Mouse (Mus musculus) right cerebral cortex, postnatal 4 days (tissue): ENCODE measurements around the gene Pkn3.

Experiments used
- DNase-seq: peaks from one replicate; pipeline ENCODE4 v3.0.0-alpha.2; 2022

Gene Pkn3

DNA sequence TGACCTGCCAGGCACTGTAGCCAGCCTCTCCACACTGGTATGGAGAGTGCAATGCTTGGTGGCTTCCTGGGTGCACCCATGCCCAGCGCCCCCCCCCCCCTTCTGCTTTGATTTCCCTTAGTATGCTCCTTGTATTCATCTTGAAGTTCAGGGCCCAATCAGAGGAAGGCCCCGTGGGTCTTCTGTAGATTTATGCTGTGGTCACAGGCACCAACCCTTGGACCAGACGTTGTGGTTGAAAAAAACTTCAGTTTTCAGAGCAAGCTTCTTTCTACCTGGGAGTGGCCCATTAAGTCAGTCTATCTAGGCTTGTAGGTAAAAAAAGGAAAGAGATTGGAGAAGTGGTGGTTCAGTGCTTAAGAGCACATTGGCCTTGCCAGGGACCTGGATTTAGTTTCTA lies 13.7 kb upstream of the Pkn3 start:
- no peak for DNase-seq

DNA sequence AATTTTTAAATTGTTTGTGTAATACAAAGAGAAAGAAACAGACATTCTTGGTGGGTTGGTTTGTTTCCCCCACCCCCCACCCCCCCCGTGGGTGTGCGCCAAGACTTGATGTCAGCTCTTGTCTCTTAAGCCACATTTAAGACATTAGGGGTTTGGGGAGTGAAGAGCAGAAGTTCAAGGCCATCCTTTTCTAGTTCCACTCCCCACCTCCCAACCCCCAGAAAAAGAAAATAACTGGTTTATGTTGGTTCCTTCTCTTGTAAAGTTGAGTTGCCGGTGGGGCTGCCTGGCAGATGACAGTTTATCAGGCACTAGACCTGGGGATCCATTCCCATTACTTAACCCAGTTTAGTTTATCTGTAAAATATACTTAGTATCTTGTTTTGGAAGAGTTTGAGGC lies 13.2 kb upstream of the Pkn3 start:
- no peak for DNase-seq

DNA sequence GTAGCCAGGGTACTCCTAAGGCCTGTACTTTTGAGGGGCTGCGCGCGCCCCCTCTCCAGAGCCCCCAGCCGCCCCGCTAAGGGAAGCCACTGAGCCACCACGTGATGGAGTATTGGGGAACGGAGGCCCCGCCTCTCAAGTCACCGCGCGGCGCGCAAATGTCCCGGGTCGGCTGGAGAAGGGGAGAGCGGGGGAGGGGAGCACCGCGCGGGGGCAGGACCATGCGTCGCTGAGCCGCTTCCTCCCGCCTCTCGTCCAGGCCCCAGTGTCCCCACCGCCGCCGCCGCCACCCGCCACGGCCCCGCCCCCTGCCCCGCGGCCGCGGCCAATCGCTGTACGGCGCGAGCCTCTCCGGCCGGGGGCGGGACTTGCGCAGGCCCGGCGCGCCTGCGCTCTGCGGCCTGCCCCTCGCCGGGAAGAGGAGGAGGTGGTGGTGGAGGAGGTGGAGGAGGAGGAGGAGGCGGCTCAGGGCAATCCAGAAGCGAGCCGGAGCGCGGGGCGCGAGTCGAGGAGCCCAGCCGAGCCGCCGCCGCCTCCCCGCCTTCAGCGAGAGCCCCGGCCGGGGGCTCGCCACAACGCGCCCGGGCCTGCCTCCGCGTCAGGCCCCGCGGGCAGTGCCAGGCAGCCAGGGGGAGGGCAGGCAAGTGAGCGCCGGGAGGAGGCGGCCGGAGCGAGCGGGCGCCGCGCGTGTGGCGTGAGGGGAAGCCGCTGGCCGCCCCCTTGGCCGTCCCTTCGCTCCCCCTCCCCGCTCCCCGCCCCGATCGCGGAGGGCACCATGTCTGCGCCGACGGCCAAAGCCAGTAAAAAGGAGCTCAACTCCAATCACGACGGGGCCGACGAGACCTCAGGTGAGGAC lies 11.2 kb upstream of the Pkn3 start:
- peak; percentile 92 for DNase-seq

DNA sequence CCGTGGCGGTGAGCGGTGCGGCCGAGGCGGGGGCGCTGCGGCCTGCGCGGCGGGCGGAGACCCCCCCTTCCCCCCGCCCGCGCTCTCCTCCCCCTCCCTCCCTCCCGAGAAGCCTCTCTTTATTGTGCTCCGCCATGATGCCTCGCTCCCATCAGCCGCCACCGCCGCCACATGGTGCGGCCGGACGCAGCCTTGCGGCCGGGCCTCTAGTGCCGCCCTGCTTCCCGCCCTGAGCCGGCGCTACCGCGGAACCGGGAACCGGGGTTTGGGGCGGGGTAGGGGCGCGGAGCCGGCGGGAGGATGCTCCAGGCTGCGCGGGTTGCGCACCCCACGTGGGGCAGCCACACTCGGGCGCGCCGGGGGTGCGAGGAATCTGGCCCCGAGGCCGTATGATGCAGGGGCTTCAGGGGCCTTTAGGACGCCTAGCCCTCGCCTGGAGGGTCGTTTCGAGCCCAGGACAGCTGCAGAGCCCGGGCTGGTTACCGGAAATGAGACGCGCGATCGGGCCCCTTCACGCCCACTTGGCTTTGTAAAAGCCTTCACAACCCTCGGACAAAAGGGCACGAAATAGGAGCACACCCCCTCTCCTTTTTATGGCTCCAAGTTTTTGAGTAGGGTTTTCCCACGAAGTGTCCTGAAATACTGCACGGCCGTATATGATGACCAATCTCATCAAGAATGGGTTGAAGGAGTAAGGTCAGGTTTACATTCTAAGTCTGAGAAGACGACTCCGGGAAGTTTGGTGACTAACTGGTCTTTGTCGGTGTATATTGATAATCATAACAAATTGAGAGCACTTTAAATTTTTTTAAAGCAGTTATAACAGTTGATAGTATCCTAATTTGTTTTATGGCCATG lies 10.2 kb upstream of the Pkn3 start:
- peak; percentile 59 for DNase-seq

DNA sequence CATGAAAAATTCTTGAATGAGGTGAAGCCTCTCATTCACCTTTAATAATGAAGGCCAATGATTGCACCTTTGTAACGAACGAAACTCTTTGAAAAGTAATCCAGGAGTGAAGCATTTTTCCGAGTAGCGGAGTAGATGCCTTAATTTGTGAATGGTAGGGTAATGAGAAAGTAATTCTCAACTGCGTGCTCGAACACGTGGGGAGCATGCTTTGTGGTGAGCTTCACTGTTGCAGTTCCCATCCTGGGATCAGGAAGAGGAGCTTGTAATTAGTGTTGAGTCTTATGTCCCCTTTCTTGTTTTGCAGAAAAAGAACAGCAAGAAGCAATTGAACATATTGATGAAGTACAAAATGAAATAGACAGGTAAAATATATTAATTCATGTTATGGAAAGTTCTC lies 9.5 kb upstream of the Pkn3 start:
- no peak for DNase-seq

DNA sequence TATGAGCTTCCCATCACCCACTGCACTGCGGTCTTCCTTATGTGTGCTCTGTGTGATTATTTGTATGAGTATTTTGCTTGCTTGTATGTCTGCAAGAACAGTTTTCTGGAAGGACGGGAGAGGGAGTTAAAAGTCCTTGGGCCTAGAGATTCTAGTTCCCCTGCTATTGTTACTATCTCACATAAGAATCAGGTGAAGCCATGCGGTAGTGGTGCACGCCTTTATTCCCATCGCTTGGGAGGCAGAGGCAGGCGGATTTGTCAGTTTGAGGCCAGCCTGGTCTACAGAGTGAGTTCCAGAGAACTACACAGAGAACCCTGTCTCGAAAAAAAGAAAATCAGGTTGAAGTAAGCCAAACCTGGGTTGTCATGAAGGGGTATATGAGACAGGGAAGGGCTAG lies 4.6 kb upstream of the Pkn3 start:
- DNase-seq, result no peak

DNA sequence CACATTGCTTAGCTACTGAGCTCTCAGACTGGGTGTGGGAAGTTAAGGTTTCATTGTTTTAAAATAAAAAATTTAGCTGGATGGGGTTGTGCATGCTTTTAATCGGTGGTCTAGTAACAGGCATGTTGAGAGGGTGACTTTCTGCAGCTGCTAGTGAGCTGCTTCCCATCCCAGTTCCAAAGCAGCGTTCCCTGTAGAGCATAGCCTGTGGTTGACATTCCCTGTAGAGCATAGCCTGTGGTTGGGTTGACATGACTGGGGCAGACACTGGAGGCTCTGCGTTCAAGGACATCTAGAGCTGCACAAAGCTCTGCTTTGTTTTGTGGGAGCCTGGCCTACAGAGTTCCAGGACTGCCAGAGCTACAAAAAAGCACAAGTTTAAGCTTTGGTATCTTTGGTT lies 4.2 kb upstream of the Pkn3 start:
- no peak for DNase-seq

DNA sequence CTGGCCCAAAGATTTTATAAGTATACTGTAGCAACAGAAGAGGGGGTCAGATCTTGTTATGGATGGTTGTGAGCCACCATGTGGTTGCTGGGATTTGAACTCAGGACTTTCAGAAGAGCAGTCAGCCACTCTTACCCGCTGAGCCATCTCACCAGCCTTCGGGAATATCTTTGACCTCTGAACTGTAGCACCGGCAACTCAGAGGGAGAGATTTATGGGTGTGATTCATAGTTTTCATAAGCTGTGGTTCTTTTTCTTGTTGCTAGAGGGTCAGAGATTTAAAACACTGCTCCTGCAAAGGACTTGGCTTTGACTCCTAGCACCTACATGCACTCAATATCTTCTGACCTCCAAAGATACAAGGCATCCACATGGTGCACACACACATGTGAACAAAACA lies 1.9 kb upstream of the Pkn3 start:
- no peak for DNase-seq

DNA sequence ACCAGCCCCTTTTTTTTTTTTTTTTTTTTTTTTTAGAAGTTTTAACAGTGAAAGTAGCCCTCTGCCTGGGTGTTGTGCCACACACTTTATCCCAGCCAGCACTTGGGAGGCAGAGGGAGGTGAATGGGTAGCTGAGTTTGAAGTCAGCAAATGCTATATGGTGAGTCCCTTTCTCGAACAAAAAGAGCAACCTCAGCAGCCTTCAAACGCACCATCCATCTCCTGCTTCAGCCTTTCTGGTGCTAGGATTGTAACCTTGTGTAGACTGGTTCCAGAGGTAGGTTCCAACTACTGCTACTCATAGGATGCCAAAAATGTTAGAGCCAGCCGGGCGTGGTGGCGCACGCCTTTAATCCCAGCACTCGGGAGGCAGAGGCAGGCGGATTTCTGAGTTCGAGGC lies 1.0 kb upstream of the Pkn3 start:
- no peak for DNase-seq

DNA sequence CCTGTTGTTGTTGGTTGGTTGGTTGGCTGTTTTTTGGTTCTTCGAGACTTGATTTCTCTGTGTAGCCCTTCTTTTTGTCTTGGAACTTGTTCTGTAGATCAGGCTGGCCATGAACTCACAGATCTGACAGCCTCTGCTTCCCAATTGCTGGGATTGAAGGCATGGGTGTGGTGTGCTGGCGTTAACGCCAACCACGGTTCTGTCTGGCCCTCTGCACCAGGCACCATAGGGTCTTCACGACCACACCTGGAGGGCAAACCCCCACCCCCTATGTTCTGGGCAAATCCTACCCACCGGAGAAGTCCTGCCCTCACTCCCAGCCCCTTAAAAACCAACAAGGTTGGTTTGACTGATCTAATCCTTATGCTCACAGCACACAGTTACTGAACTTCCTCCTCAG lies 525 bp upstream of the Pkn3 start:
- DNase-seq, result no peak

DNA sequence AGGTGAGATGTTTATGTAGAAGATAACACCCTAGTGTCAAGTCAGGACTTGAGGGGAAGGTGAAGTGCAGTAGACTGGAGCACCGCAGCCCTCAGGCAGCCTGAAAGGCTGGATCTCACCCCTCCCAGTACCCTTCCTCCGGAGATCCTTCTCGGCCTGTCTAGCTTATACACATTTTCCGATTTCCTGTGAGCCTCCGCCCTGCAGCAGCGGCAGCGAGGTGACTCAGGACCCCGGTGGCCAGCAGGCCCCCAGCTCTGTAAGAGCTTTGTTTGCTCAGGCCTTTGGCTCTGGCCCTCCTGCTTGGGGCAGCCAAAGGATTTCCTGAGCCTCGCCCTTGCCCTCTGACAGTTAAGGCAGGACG lies 847 bp downstream of the Pkn3 start:
- DNase-seq, result no peak

DNA sequence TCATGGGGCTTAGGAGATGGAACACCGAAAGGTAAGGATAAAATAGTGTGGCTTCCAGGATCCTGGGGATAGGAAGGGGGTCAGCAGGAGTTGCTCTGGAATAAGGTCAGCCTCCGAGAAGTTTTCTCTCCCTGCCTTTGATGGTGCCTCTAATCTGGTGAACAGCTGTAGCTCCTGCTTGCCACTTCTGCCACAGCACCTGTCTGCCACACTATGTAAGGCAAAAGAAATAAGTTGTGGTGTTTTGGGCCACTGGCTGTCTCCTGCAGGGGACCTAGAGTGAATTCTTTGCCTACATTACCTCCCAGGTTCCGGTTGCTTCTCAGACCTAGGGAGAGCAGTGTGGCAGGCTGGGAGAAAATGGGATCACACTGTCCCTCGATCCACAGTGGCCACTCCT lies 1.3 kb downstream of the Pkn3 start:
- no peak for DNase-seq

DNA sequence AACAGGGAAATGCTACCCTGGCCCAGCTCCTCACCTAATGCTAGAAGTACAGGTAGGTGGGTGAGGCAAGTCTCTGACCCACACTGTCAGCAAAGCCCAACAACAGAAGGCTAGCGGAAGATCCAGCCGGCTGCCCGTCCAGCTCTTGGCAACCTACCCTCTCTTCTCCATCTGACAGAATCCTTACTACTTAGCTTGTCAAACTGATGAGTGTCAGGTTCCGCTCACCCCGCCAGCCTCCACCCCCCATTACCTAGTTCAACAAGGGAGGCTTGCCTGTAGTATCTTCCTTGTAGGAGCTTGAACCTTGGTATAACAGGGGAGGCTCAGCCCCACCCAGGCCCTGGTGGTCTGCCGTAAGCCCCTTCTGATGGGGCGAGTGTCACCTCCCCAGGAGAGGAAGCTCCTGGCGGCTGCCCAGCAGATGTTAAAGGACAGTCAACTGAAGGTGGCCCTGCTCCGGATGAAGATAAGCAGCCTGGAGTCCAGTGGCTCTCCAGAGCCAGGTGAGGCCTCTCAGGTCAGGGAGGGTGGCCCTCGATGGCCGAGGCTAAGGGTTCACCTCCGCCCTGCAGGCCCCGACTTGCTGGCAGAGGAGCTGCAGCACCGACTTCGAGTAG lies 2.8 kb downstream of the Pkn3 start:
- DNase-seq, result no peak

DNA sequence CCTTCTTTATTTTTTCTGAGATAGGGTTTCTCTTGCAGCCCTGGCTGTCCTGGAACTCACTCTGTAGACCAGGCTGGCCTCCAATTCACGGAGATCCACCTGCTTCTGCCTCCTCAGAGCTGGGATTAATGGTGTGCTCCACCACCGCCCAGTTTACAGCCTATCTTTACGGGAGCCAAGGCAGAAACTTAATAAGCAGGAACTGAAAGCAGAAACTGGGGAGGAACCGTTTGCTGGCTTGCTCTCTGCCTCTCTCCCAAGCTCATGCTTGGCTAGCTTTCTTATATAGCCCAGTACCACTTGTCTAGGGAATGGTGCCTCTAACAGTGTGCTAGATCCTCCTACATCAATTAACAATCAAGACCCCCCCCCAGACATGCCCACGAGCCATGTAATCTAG lies 6.6 kb downstream of the Pkn3 start:
- no peak for DNase-seq

DNA sequence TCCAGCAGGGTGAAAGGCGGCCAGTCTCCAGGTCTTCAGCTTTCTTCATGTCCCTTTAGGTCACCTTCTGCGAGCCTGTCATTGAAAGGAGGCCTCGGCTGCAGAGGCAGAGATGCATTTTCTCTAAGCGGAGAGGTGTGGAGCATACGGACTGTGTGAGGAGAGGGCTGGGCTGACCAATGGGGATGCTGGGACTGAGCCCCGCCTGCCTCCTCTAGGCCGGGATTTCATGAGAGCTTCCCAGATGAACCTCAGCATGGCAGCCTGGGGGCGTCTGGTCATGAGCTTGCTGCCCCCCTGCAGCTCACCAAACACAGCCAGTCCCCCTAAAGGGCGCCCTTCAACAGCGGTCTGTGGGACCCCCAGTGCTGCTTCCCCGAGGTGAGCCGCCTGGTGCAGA lies 7.1 kb downstream of the Pkn3 start:
- DNase-seq, result no peak

DNA sequence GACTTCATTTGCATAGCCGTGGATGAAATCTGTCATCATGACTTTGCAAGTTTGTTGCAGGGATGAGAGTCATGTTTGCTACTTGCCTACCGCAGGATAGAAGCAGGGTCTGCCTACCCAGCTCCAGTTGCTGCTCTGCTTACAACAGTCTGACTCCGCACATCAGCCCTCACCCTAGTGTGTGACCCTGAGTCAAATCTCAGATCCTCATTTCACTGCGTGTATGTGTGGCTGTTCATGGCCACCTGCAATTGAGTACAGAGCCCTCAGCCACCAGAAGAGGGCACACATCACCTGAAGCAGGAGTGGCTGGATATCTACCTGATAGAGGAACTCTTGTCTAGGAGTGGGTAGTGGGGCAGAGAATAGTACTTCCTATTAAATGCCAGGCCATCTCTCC lies 9.8 kb downstream of the Pkn3 start:
- DNase-seq, result no peak

DNA sequence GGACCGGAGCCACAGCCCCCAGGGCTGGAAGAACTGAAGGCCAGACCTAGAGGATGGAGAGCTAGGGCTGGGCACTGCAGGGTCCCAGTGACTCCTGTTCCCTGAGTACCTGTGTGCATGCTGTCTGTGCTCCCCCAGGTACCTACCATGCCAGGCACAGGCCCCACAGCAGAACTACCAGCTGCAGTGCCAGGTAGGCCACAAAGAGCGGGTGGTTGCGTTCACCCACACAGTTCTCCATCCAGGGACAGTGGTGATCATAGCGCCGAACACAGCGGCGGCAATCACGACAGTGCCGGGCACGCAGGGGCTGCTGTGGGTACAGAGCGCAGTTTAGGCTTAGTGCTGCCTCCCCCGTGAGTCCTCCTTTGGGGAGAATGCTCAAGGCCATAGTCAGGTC lies 14.0 kb downstream of the Pkn3 start:
- DNase-seq, result no peak

DNA sequence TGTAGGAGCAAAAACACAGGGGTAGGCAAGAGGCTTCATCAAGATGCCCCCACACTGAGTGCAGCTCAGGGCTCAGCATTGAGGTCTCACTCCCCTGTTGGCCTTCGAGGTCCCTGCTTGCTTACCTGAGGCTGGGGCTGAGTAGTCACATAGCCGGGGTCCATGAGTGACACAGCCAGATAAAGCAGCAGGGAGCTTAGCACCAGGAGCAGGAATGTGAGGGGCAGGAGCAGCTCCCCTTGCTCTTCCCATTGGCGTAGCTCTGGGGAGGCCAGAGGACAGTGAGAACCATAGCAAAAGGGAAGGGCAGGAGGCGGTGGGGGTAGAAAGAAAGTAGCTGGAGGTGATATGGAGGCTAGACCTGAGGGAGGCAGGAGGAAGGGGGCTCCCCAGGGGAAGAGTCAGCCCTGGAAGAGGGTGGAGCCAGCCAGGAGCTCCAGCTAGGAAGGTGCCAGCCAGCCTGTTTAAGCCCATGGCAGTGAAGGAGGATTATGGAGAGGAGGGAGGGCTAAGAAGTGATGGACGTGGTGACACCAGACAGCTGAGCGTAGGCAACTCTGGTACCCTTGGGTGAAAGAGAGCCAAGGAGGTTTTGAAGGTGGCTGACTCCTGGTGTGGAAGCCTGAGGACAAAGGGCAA lies 14.9 kb downstream of the Pkn3 start:
- DNase-seq, result no peak

DNA sequence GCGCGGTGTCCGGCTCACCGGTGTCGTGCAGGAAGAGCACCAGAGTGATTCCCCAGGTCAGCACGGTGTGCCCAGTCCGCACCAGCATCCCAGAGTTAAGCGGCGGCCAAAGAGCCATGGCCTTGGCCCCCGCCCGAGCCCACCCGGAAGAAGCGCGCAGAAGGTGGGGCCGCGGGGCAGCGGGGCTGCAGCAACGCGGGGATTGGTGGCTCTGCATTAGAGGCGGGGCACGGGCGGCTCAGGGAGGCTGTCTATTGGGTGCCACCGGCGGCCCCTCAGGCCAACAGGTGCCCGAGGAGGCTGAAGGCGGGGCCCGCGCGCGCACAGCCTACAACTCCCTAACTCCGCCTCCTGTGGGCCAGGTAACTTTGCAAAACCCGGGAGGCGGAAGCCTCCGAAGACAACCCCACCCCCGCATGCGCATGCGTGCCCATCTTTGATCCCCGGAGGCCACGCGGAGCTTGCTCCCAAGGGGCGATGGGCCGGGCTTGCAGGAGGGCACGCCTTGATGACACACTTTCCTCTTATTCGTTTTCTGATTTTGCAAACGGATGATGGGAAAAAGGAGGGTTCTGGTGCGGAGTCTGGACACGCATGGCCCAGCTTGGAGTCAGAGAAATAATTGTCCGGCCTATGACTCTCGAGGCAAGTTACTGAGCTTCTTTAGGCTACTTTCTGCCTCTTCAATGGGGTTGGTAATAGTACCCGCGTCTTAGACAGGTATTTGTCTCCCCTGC lies 16.2 kb downstream of the Pkn3 start, which contains the start of gene Zdhhc12:
Gene Zdhhc12 (minus strand): TSS at position 178 of the 737 bp plus-strand sequence.
- peak; percentile 88 for DNase-seq

DNA sequence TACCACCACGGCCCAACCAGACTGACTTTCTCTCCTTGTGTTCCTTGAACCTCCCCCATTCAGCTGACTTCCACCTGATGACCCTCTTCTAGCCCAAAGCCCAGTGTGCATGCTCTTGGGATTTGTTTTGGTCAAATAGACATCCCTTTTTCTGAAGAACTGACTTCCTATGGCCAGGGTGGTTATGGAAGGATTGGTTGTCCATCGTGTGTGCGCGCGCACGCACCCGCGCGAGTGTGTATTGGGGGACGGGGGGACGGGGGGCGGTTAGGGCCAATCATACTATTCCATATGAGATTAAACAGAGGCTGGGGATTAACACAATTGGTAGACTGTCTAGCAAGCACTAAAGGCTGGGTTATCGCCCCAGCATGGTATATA lies 16.7 kb downstream of the Pkn3 start:
- DNase-seq, result peak; percentile 57

DNA sequence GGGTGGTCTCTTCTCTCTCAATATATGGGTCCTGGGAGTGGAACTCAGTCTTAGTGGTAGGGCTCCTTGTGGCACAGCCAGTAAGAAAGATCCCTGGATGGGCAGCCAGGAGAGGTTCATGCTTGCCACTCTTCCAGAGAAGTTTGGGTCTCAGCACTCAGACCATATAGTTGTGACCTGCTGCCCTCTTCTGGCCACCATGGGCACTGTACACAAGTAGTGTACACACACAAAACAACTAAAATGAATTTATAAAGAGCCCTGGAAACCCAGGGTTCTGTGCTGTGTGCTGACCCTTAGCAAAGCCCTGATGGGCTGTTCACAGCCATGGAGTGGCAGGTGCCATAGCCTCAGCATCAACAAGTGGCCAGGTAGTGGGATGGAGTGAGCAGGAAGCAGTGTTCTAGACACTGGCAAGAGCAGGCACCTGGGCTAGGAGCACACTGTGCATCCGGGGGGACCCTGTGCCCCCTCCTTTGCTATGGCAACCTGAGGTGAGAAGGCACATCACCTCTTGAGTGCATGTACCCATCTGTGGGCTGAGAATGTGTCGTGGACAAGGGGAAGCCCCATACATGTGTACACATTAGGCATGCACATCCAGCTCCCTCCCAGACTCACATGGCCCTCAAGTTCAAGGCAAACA lies 18.5 kb downstream of the Pkn3 start:
- peak; percentile 56 for DNase-seq

DNA sequence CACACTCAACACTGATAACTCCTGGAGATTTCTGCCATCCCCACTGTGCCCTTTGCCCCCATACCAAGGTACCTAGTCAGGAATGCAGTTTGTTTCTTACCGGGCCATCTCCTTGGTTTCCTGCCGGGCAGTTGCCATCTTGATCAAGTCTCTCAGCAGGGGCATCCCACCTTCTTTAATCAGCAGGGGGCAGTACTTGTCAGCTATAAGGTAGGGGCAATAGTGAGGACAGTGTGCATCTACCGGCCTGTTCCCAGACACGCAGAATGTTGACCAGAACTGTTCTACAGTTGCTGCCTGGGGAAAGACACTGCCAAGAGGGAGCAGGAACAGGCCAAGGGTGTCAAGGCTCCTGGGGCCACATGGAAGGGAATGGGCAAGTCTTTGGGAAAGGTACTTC lies 22.7 kb downstream of the Pkn3 start:
- DNase-seq, result no peak
